Mouse (Mus musculus): ENCODE results near the gene Adam33.

Gene Adam33

DNA sequence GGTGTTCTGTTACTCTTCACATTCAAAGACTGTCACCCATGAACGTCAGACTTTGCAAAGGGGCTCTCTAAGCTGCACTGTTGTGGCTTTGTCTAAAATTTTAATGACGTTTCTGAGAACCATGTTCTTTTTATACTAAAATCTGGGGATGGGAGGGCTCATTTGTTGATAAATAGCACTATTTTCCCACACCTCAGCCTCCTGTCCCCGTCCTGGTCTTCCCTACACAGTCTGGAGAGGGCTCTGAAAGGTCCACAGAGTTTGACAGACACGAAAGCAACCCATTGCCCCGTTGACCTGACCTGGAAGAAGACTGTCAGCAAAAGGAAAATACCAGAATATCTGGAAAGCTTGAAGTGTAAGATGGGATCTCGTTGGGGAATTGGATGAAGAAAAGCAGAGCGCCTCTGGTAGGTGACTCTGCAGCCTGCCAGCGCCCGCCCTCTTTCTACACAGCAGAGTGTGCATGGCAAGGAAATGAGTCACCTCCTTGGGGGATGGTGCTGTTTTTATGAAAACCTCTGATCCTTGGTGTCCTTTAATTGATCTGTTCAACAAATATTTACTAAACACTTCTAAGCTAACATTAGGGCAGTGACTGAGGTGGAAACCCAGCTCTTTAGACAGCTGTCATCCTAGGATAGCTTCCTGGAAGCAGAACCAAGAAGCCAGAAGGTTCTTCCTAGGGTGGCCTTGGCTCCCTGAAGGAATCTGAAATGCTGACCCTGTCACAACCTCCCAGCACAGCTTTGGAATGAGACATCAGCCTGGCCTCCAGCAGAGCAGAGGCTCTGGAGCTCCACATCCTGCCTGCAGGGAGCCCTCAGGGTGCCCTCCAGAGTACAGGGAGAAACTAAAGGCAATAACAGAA, 34.3 kb downstream of the Adam33 start:
- DNase-seq (ENCODE audit: low spot score in 2 of 2), result no peak

DNA sequence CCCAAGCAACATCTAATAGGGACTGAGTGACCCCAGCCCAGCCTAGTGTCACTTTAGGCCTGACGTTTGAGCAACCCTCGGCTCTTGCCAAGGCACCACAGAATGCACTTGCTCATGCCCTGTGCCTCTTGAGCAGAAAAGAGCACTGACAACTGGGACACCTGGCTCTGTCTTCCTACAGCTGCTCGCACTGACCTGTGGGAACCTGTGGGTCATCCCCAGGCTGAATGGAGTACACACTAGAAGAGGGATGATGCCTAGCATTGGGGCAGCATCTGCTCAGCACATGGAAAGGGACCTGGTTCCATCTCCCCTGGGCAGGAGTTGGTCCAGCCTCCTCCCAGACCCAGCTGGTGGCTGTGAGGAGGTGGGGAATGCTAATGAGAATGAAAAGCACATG, 36.7 kb downstream of the Adam33 start:
- no peak for DNase-seq (ENCODE audit: low spot score in 2 of 2)

DNA sequence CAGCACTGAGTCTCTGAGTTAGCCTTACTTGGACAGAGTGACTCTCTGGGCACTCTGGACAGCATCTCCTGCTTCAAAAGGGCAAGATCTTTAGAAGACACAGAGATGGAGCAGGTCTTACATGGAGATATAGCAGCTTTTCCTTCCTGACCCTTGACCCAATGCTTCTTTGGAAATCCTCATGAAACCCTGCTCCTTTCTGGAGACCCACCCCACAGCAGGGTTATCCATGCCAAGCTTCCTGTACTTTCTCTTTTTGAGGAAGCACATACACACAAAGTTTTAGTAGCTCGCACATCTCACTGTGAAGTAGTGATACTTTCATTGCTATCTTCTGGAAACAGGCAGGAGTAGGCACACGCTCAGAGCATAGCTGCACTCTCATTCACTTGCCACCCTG, 38.4 kb downstream of the Adam33 start:
- no peak for DNase-seq (ENCODE audit: low spot score in 2 of 2)

DNA sequence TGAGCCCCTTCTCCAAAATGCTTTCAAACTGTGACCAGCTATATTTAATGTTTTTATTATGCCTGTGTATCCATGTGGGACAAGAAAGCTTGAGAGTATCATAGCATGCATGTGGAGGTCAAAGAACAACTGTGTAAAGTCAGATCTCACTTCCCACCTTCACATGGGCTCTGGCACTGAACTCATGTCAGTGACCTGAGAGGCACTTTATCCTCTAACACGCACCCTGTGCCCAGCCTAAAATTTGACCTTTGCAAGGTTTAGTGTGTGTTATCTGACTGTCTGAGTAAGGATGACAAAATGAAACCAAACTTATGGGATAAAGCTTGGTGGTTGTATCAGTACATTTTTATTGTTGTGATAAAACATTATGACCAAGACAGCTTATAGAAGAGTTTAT, 53.0 kb downstream of the Adam33 start:
- DNase-seq (ENCODE audit: low spot score in 2 of 2), result no peak

DNA sequence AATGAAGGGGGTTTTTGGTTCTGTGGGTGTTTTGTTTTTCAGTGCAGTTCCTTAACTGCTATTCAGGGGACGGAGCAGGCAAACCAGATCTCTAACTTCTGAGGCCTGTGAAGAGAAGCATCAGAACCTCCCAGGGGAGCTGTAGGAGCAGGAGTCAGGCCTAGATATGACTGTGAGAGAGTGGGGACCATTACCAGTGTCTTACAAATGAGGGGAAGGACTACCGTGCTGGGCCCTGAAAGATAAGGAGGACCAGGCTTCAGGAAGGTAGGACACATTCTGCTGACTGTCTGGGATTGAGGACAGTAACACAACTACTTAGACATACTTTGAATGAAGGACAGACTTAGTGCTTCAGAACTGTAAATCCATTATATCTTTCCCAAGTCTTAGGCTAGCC, 54.5 kb downstream of the Adam33 start:
- DNase-seq (ENCODE audit: low spot score in 2 of 2), result no peak

All from spleen, postnatal 36 days (tissue).